Mouse (Mus musculus) spleen, adult 10 weeks (tissue): Measurements from ENCODE around the gene Gm11239. TPM values are rescaled to one million over a fixed set of nuclear protein-coding genes. Genes with fewer than 3 reads are reported as not detected.

Experiments used
- polyA plus RNA-seq: library from polyadenylated mRNA; stranded (reverse); fragments of 350-450 nt; fragmentation: Illumina TruSeq; extraction: RNeasy Lipid Tissue Mini Kit (QIAGEN cat#74804); gene quantifications from one replicate; pipeline ENCODE4 v1.2.3, GENCODE M21; 2015; ENCODE audit warnings: low replicate concordance; ENCODE audit not compliant: insufficient read depth

The Gm11239 gene
- not detected for polyA plus RNA-seq

GRCm38 (mm10) chr4:73668054-73668453 is at the start of gene Gm11239:
TSS of gene Gm11239 (plus strand) at chr4:73668354.

GRCm38 (mm10) chr4:73622684-73623083 is 45.5 kb upstream of the Gm11239 start, which contains the start of gene Gm11237:
TSS of gene Gm11237 (plus strand) at chr4:73622984.

GRCm38 (mm10) chr4:73637821-73638220 is 30.3 kb upstream of the Gm11239 start, which contains the start of gene Gm11236:
TSS of gene Gm11236 (plus strand) at chr4:73638121.

GRCm38 (mm10) chr4:73683216-73683615 is 15.1 kb downstream of the Gm11239 start, which contains the start of gene Gm428:
TSS of gene Gm428 (plus strand) at chr4:73683516.

Other genes starting within 250 kb of the Gm11239 start
- gene Gm11238, start 60.5 kb upstream of the Gm11239 start, polyA plus RNA-seq: not detected
- not detected for gene Gm11237, start 45.4 kb upstream of the Gm11239 start, polyA plus RNA-seq
- not detected for gene Gm11236, start 30.2 kb upstream of the Gm11239 start, polyA plus RNA-seq
- gene Gm428, start 15.2 kb downstream of the Gm11239 start, polyA plus RNA-seq: not detected
- gene Rasef, start 122.6 kb downstream of the Gm11239 start, polyA plus RNA-seq: 0.04 TPM
- gene Gm11758, start 207.9 kb downstream of the Gm11239 start, polyA plus RNA-seq: not detected
- gene Gm11757, start 222.8 kb downstream of the Gm11239 start, polyA plus RNA-seq: not detected
- not detected for gene Gm13871, start 237.6 kb downstream of the Gm11239 start, polyA plus RNA-seq